Mouse (Mus musculus) limb, embryonic 11.5 days (tissue): ENCODE results near the gene Pon2. TPM values are rescaled to one million over a fixed set of nuclear protein-coding genes. Genes with fewer than 3 reads are reported as not detected.
"Not testable (repeated sequence)": the region's sequence is repeated elsewhere in the genome, so short reads cannot be mapped to it uniquely, and the experiment has no call there.

Experiments
- ATAC-seq: fragments of 200-750 bp; cut with Nextera tagmentation; 2 replicates; pipeline ENCODE4 v1.8.0; 2017; ENCODE audit warnings: low read depth; ENCODE audit not compliant: insufficient number of reproducible peaks, low FRiP score, low TSS enrichment
- DNase-seq: peaks from one replicate; pipeline ENCODE4 v3.0.0-alpha.2; 2015; ENCODE audit warnings: low spot score
- H3K27ac ChIP-seq: fragments of 300-500 bp; sonication (generic); replicated peaks from 2 replicates; pipeline ENCODE4 v1.5.1; 2014; ENCODE audit warnings: low read depth, mild to moderate bottlenecking, low read length
- H3K27me3 ChIP-seq: fragments of 300-500 bp; sonication (generic); 2 replicates; pipeline ENCODE4 v1.6.1; 2014; ENCODE audit warnings: mild to moderate bottlenecking, low read length, mixed read lengths; ENCODE audit not compliant: control insufficient read depth, insufficient read depth
- H3K36me3 ChIP-seq: fragments of 300-500 bp; sonication (generic); 2 replicates; pipeline ENCODE4 v1.6.1; 2014; ENCODE audit warnings: mild to moderate bottlenecking, low read length, moderate library complexity, mixed read lengths; ENCODE audit not compliant: control insufficient read depth, insufficient read depth
- H3K4me1 ChIP-seq: fragments of 300-500 bp; sonication (generic); 2 replicates; pipeline ENCODE4 v1.6.1; 2014; ENCODE audit warnings: low read length, mixed read lengths; ENCODE audit not compliant: control insufficient read depth, insufficient read depth
- H3K4me2 ChIP-seq: fragments of 300-500 bp; sonication (generic); 2 replicates; pipeline ENCODE4 v1.6.1; 2014; ENCODE audit warnings: low read depth, mild to moderate bottlenecking, moderate library complexity; ENCODE audit not compliant: severe bottlenecking
- H3K4me3 ChIP-seq: fragments of 300-500 bp; sonication (generic); 2 replicates; pipeline ENCODE4 v1.5.1; 2014; ENCODE audit warnings: low read depth, low read length
- H3K9ac ChIP-seq: fragments of 300-500 bp; sonication (generic); 2 replicates; pipeline ENCODE4 v1.6.1; 2014; ENCODE audit warnings: mild to moderate bottlenecking, low read length
- H3K9me3 ChIP-seq: fragments of 300-500 bp; sonication (generic); 2 replicates; pipeline ENCODE4 v1.6.1; 2016; ENCODE audit warnings: low read length; ENCODE audit not compliant: control insufficient read depth
- WGBS: fragments of 180-500 bp; shearing (Covaris S2); extraction: QIAGEN DNeasy Blood & Tissue Kit; methylation state at CpG from one replicate; pipeline ENCODE4 v1.1.7; 2014; 5-methylcytosine and 5-hydroxymethylcytosine counted together
- polyA plus RNA-seq: library from polyadenylated mRNA; unstranded; fragments of >200 nt; fragmentation: Nextera tagmentation; extraction: Ambion mirVana; gene quantifications from 2 replicates; pipeline ENCODE4 v1.2.1, GENCODE M21; 2014

Gene Pon2
- polyA plus RNA-seq: 17.0 and 17.1 TPM in 2 replicates

DNA sequence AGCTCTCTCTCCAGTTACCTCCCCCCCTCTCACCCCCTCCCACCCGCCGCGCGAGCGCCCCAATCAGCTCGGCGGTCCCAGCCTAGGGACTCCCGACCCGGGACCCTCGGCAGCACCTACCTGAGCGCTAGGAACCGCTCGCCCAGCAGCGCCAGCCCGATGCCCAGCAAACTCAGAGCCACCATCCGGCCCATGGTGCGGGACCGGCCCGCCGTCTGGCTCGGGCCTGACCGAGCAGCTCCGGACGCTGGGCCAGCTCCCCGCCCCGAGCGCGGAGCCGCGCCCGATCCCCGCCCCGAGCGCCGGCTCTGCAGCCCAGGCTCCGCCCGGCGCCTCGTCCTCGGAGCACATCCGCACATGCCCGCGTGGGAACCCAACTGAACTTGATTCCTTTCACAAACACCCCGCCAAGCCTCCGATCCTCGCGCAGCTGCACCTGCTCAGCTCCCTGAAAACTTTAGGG lies at the start of gene Pon2:
TSS of gene Pon2 (minus strand) at position 364 of the 463 bp plus-strand sequence.
- WGBS: under 1% methylated on average over 38 of the region's 47 CpGs
- Histone ChIP-seq H3K9me3 (no peaks in the 10 kb centered on the region), H3K4me1 (no peaks in the 10 kb centered on the region), H3K36me3 (no peaks in the 10 kb centered on the region), H3K27me3 (no peaks in the 10 kb centered on the region), H3K27ac (0 out of 2 replicates have a peak within 1 kb of the TSS, but pooled peaks have one; percentile 61), H3K4me2 (peak within 1 kb of the TSS; percentile 59), H3K4me3 (peak within 1 kb of the TSS; percentile 50), H3K9ac (peak within 1 kb of the TSS; percentile 73)
- DNase-seq: peak; percentile 81
- peak; percentile 93 for ATAC-seq

- no peaks in the 10 kb centered on the region for H3K9me3 ChIP-seq
- H3K36me3 ChIP-seq: no peaks in the 10 kb centered on the region
- no peak for DNase-seq
- H3K27me3 ChIP-seq: no peaks in the 10 kb centered on the region
- ATAC-seq: no peak
- H3K4me2 ChIP-seq: no peak overlapping the region
- no peak overlapping the region for H3K27ac ChIP-seq
- no peak overlapping the region for H3K4me3 ChIP-seq
- H3K9ac ChIP-seq: no peak overlapping the region
- 84% methylated on average over 6 of the region's 6 CpGs for WGBS
- no peaks in the 10 kb centered on the region for H3K4me1 ChIP-seq
Observed at GRCm38 (mm10) chr6:5344255-5344654, 46.0 kb upstream of the Pon2 start.

DNA sequence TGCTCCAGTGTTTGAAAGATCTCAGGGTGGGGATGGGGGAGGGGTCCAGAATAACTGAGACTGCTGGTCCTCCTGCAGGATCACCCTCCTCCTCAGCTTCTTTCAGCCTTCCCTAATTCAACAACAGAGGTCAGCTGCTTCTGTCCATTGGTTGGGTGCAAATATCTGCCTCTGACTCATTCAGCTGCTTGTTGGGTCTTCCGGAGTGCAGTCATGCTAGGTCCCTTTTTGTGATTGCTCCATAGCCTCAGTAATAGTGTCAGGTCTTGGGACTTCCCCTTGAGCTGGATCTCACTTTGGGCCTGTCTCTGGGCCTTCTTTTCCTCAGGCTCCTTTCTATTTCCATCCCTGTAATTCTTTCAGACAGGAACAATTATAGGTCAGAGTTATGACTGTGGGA lies 41.0 kb upstream of the Pon2 start:
- H3K27me3 ChIP-seq, H3K4me2 ChIP-seq, H3K36me3 ChIP-seq, H3K27ac ChIP-seq, DNase-seq, H3K9ac ChIP-seq, H3K9me3 ChIP-seq, H3K4me3 ChIP-seq, H3K4me1 ChIP-seq, ATAC-seq: not testable (repeated sequence)
- 84% methylated on average over 1 of the region's 1 CpGs for WGBS

DNA sequence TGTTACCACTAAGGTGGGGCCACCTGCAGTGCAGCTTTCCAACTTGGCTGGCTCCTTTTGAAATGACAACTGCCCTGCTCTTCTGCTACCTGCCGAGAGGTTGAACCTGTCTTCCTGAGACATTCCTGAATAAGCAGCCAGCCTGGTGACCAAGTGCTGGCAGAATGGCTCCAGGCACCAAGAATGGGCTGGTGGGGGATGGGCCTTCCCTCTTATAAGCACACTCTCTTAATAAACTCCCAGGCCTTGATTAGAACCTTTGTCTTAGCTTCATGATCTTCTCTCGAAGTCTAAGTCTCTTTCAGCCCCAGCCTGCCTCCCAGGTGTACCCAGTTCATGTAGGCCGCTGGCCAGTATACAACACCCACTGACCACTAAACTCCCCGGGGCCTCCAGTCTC lies 40.5 kb upstream of the Pon2 start:
- not testable (repeated sequence) for ATAC-seq, H3K9ac ChIP-seq, H3K4me2 ChIP-seq, H3K27ac ChIP-seq, H3K4me3 ChIP-seq, H3K27me3 ChIP-seq, H3K9me3 ChIP-seq, DNase-seq, H3K4me1 ChIP-seq, H3K36me3 ChIP-seq
- 90% methylated on average over 4 of the region's 4 CpGs for WGBS

DNA sequence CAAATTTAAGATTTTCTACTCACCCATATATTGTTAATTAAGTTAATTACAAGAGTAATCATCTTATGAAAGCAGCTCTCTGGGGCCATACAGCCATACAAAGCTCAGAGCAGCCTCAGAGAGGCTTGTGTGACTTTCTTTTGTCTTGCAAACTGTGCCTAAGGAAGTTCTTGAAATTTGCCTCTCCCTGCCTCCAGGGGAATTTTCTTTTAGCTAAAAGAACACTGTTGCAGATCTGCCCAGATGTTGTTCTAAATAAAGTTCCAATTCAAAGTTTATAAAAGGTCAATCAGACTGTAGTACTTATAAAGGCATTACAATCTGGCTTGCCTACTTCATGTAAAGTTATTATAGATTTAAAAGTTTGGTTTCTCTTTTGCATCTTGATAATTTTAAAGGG lies 37.8 kb upstream of the Pon2 start:
- not testable (repeated sequence) for H3K27me3 ChIP-seq, DNase-seq, H3K36me3 ChIP-seq, H3K9me3 ChIP-seq, H3K4me2 ChIP-seq, H3K27ac ChIP-seq, H3K4me1 ChIP-seq, H3K4me3 ChIP-seq, ATAC-seq, H3K9ac ChIP-seq

DNA sequence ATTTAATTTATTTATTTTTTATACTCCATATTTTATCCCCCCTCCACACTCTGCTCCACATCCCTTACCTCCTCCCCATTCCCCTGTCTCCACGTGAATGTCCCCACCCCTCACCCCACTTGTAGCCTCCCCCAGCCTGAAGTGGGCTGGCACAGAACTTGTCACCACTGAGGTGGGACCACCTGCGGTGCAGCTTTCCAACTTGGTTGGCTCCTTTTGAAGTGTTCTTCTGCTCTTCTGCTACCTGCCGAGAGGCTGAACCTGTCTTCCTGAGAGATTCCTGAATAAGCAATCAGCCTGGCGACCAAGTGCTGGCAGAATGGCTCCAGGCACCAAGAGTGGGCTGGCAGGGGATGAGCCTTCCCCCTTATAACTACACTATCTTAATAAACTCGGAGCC lies 35.8 kb upstream of the Pon2 start:
- ATAC-seq (no peak), DNase-seq (no peak)
- no peak overlapping the region for H3K4me2 ChIP-seq
- WGBS: 60% methylated on average over 5 of the region's 5 CpGs
- no peaks in the 10 kb centered on the region for H3K36me3 ChIP-seq
- H3K4me1 ChIP-seq: no peaks in the 10 kb centered on the region
- H3K4me3 ChIP-seq: no peak overlapping the region
- no peaks in the 10 kb centered on the region for H3K27me3 ChIP-seq
- H3K27ac ChIP-seq: no peak overlapping the region
- no peak overlapping the region for H3K9ac ChIP-seq
- H3K9me3 ChIP-seq: no peaks in the 10 kb centered on the region

- no peaks in the 10 kb centered on the region for H3K36me3 ChIP-seq
- no peak overlapping the region for H3K9ac ChIP-seq
- WGBS: 66% methylated on average over 3 of the region's 3 CpGs
- no peak for DNase-seq
- no peaks in the 10 kb centered on the region for H3K9me3 ChIP-seq
- H3K4me3 ChIP-seq: no peak overlapping the region
- no peak for ATAC-seq
- no peak overlapping the region for H3K4me2 ChIP-seq
- H3K27me3 ChIP-seq: no peaks in the 10 kb centered on the region
- H3K4me1 ChIP-seq: no peaks in the 10 kb centered on the region
- no peak overlapping the region for H3K27ac ChIP-seq
Observed at GRCm38 (mm10) chr6:5332560-5333150, 34.4 kb upstream of the Pon2 start.

- Histone ChIP-seq H3K27ac (no peak overlapping the region), H3K9me3 (no peaks in the 10 kb centered on the region), H3K9ac (no peak overlapping the region), H3K27me3 (no peaks in the 10 kb centered on the region), H3K4me3 (no peak overlapping the region), H3K4me1 (no peaks in the 10 kb centered on the region), H3K36me3 (no peaks in the 10 kb centered on the region), H3K4me2 (no peak overlapping the region)
- no peak for ATAC-seq
- 77% methylated on average over 2 of the region's 2 CpGs for WGBS
- no peak for DNase-seq
Observed at GRCm38 (mm10) chr6:5325122-5325521, 26.9 kb upstream of the Pon2 start.

DNA sequence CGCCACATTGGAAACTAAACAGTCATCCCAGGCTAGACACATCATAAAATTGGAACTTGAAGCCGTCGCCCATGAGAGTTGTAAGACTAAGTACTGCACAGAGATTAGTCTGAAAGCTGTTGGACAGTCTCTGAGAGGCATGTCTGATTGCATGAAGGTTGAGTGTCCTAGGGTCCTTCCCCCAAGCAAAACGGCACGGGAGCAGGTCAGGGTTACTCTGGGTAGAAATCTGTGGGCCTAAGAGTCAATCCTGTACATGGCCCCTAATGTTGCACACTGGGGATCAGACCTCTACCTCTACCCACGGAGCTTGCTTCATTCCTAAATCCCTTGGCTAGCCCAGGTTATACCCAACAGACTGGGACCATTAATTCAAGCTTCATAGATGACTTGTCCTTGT lies 25.8 kb upstream of the Pon2 start:
- not testable (repeated sequence) for H3K27ac ChIP-seq, ATAC-seq, H3K36me3 ChIP-seq, H3K4me1 ChIP-seq, H3K27me3 ChIP-seq, H3K9me3 ChIP-seq, H3K4me3 ChIP-seq, H3K9ac ChIP-seq, DNase-seq, H3K4me2 ChIP-seq
- 93% methylated on average over 6 of the region's 6 CpGs for WGBS
